Mouse (Mus musculus): Measurements from ENCODE around the gene Actl6b. TPM values are rescaled to one million over a fixed set of nuclear protein-coding genes. Genes with fewer than 3 reads are reported as not detected.

Gene Actl6b
- polyA plus RNA-seq, 1 experiment from 2014 or later: 204 TPM

DNA sequence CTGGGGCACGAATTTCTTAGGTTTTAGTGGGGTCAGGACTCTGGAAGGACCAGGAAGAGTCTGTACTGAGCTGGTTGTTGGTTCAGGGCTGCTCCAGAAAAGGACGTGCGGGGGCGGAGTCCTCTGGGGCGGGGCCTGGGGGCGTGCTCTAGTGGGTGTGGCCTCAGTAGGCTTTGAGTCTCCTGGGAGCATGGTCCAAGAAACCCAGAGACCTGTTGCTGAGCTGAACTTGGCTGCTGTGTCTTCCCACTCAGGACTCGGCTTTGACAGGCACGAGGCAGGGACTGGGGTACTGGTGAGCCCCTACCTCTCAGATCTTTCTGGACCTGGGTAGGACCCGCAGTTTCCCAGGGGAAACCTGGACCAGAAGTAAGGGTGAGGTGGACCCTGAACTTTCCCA is 16.3 kb downstream of the Actl6b start, which contains the start of gene Tfr2:
Tfr2 (plus strand) TSS at position 176 of the 400 bp plus-strand sequence.
- Histone ChIP-seq H3K9me3 (ENCODE audit: control insufficient read depth, low read length) (no peaks in the 10 kb centered on the region), H3K27me3 (ENCODE audit: control insufficient read depth, insufficient read depth, low read length) (no peaks in the 10 kb centered on the region), H3K4me2 (replicated peaks) (no peak within 1 kb of the TSS), H3K4me1 (replicated peaks; ENCODE audit: control insufficient read depth, insufficient read depth, low read length) (no peaks in the 10 kb centered on the region), H3K27ac (no peak within 1 kb of the TSS), H3K36me3 (replicated peaks; ENCODE audit: control insufficient read depth, insufficient read depth) (peaks cover 25% of the 10 kb centered on the region), H3K4me3 (replicated peaks; ENCODE audit: low read length) (no peak within 1 kb of the TSS), H3K9ac (no peak within 1 kb of the TSS)
- DNase-seq (ENCODE audit: low spot score) (no peak), ATAC-seq (ENCODE audit: low FRiP score) (no peak)
- WGBS: 35% methylated on average over 9 of the region's 9 CpGs

DNA sequence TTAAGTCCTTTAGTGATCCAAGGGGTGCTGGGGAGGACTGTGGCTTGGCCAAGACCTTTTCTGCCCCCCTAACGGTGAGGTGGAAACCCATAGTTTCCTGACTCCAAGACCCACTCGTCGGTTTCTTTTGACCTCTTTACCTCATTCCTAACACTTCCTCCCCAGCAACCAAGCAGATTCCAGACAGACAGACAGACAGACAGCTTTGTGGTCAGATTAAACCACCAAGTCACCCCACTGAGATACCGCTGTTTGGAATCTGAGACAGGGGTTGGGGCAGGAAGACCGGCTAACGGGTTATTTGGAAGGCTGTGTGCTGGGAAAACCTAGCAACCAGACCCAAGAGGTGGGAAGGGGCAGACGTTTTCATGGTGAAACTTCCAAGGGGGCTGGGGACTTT is 16.9 kb downstream of the Actl6b start:
- Histone ChIP-seq H3K27me3 (ENCODE audit: control insufficient read depth, insufficient read depth, low read length) (no peaks in the 10 kb centered on the region), H3K9me3 (ENCODE audit: control insufficient read depth, low read length) (no peaks in the 10 kb centered on the region), H3K27ac (no peak overlapping the region), H3K9ac (no peak overlapping the region), H3K4me2 (replicated peaks) (no peak overlapping the region), H3K36me3 (replicated peaks; ENCODE audit: control insufficient read depth, insufficient read depth) (peaks cover 20% of the 10 kb centered on the region), H3K4me1 (replicated peaks; ENCODE audit: control insufficient read depth, insufficient read depth, low read length) (no peaks in the 10 kb centered on the region), H3K4me3 (replicated peaks; ENCODE audit: low read length) (no peak overlapping the region)
- DNase-seq (ENCODE audit: low spot score) (no peak), ATAC-seq (ENCODE audit: low FRiP score) (no peak)
- 43% methylated on average over 7 of the region's 7 CpGs for WGBS

DNA sequence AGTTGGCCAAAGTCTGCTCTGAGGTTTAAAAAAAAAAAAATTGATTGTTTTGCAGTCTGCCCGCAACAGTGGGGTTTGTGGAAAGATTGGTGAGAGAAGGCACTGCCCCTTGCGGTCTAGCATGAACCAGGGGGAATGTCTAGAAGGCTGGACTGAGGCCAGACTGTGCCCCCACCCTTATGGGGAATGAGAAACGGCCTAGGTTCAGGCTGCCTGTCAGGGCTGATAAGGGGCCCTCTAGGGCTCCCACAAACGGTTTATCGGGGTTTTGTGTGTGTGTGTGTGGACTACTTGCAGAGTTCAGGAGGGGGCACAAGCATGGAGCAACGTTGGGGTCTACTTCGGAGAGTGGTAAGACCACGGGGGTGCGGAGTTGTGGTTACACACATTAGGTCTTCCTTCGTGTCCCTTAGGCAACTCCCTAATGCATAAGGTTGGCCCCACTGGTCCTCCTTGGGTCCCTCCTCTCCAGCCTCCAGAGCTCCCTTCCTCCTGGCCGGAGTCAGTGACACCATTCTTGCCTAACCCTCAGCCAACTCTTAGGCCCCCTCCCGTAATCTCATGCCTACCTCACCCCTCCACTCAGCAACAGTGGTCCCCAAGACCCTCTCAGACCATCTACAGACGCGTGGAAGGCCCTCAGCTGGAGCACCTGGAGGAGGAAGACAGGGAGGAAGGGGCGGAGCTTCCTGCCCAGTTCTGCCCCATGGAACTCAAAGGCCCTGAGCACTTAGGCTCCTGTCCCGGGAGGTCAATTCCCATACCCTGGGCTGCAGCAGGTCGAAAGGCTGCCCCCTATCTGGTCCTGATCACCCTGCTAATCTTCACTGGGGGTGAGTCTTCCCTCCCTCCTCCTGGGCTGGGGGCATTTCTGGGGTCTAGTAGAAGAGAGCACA is 17.6 kb downstream of the Actl6b start:
- no peak overlapping the region for H3K4me3 ChIP-seq (replicated peaks; ENCODE audit: low read length)
- H3K4me2 ChIP-seq (replicated peaks): no peak overlapping the region
- H3K36me3 ChIP-seq (replicated peaks; ENCODE audit: control insufficient read depth, insufficient read depth): peaks cover 14% of the 10 kb centered on the region
- H3K27me3 ChIP-seq (ENCODE audit: control insufficient read depth, insufficient read depth, low read length): no peaks in the 10 kb centered on the region
- no peak overlapping the region for H3K27ac ChIP-seq
- H3K9me3 ChIP-seq (ENCODE audit: control insufficient read depth, low read length): no peaks in the 10 kb centered on the region
- no peaks in the 10 kb centered on the region for H3K4me1 ChIP-seq (replicated peaks; ENCODE audit: control insufficient read depth, insufficient read depth, low read length)
- no peak for ATAC-seq (ENCODE audit: low FRiP score)
- DNase-seq (ENCODE audit: low spot score): no peak
- WGBS: 80% methylated on average over 17 of the region's 17 CpGs
- no peak overlapping the region for H3K9ac ChIP-seq

DNA sequence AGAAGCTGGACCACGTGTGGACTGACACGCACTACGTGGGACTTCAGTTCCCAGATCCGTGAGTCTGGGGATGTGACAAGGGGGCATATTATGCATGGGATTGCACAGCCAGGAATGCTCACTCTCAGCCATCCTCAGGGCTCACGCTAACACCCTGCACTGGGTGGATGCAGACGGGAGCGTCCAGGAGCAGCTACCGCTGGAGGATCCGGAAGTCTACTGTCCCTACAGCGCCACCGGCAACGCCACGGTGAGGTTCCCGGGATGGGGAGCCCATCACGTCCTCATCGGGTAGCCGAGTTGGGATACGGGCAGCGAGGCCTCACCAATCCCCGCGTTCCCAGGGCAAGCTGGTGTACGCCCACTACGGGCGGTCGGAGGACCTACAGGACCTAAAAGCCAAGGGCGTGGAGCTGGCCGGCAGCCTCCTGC is 21.2 kb downstream of the Actl6b start:
- 9% methylated on average over 27 of the region's 27 CpGs for WGBS
- Histone ChIP-seq H3K4me1 (replicated peaks; ENCODE audit: control insufficient read depth, insufficient read depth, low read length) (no peaks in the 10 kb centered on the region), H3K9me3 (ENCODE audit: control insufficient read depth, low read length) (no peaks in the 10 kb centered on the region), H3K36me3 (replicated peaks; ENCODE audit: control insufficient read depth, insufficient read depth) (no peaks in the 10 kb centered on the region), H3K4me3 (replicated peaks; ENCODE audit: low read length) (peak overlapping the region; percentile 17; the same call in 1 of the 2 replicates), H3K27me3 (ENCODE audit: control insufficient read depth, insufficient read depth, low read length) (no peaks in the 10 kb centered on the region), H3K4me2 (replicated peaks) (peak overlapping the region; percentile 45), H3K27ac (no peak overlapping the region), H3K9ac (peak overlapping the region; percentile 46)
- DNase-seq (ENCODE audit: low spot score): no peak
- no peak for ATAC-seq (ENCODE audit: low FRiP score)

DNA sequence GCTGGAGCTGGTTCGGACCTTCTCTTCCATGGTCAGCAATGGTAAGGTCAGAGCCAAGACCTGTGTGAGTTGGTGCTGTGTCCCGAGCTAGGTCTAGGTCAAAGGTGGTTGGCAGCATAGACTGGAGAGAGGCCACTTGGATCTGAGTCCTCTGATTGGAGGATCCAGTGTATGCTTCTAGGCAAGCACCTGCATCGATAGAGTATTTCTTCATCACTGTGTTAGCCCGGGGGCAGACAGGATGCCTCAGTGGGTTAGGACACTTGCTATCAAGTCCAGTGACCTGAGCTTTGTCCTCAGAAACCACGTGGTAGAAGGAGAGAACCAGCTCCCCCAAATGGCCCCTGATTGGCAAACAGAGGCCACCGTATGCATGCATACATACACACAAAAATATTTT is 26.9 kb downstream of the Actl6b start:
- 81% methylated on average over 6 of the region's 6 CpGs for WGBS
- H3K4me2 ChIP-seq (replicated peaks): no peak overlapping the region
- no peak overlapping the region for H3K4me3 ChIP-seq (replicated peaks; ENCODE audit: low read length)
- DNase-seq (ENCODE audit: low spot score): no peak
- no peaks in the 10 kb centered on the region for H3K36me3 ChIP-seq (replicated peaks; ENCODE audit: control insufficient read depth, insufficient read depth)
- no peak for ATAC-seq (ENCODE audit: low FRiP score)
- H3K27me3 ChIP-seq (ENCODE audit: control insufficient read depth, insufficient read depth, low read length): no peaks in the 10 kb centered on the region
- peaks cover 11% of the 10 kb centered on the region for H3K4me1 ChIP-seq (replicated peaks; ENCODE audit: control insufficient read depth, insufficient read depth, low read length)
- H3K9ac ChIP-seq: no peak overlapping the region
- H3K9me3 ChIP-seq (ENCODE audit: control insufficient read depth, low read length): no peaks in the 10 kb centered on the region
- H3K27ac ChIP-seq: no peak overlapping the region

DNA sequence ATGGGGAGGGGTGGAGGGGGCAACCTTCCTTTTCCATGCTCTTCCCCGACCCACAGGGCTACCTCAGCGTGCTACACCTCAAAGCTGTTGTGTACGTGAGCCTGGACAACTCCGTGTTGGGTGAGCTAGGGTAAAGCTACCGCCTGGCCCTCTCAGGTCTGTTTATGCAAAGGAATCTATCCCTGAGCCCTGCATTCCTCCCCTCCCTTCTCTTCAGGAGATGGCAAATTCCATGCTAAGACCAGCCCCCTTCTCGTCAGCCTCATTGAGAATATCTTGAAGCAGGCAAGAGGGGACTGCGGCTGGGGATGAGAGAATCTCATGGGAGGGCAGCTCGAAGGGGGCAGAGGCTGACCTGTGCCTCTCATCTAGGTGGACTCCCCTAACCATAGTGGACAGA is 29.4 kb downstream of the Actl6b start:
- 40% methylated on average over 8 of the region's 8 CpGs for WGBS
- Histone ChIP-seq H3K4me3 (replicated peaks; ENCODE audit: low read length) (peak overlapping the region; percentile 33; the same call in 1 of the 2 replicates), H3K9ac (peak overlapping the region; percentile 53), H3K9me3 (ENCODE audit: control insufficient read depth, low read length) (no peaks in the 10 kb centered on the region), H3K4me1 (replicated peaks; ENCODE audit: control insufficient read depth, insufficient read depth, low read length) (peaks cover 11% of the 10 kb centered on the region), H3K36me3 (replicated peaks; ENCODE audit: control insufficient read depth, insufficient read depth) (no peaks in the 10 kb centered on the region), H3K27me3 (ENCODE audit: control insufficient read depth, insufficient read depth, low read length) (no peaks in the 10 kb centered on the region), H3K27ac (no peak overlapping the region), H3K4me2 (replicated peaks) (peak overlapping the region; percentile 68)
- DNase-seq (ENCODE audit: low spot score): no peak
- ATAC-seq (ENCODE audit: low FRiP score): no peak

DNA sequence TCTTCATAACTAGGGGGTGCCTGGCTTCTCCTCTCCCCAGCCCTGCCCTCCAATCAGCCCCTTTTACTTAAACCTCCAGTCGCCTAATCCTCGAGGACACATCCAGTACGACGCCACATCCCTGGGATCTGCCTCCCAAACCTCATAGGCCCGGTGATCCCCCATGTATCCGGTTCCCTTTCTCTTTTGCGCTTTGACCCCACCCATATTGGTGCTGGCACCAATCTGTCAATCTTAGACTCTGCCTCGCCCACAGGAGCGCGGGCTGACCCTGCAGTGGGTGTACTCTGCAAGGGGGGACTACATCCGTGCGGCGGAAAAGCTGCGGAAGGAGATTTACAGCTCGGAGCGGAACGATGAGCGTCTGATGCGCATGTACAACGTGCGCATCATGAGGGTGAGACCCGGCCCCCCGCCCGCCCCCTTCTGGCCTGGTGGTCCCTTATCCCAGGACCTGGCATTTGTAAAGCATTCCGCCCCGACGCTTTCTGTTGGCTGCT is 30.4 kb downstream of the Actl6b start:
- peak; percentile 87 for ATAC-seq (ENCODE audit: low FRiP score)

DNA sequence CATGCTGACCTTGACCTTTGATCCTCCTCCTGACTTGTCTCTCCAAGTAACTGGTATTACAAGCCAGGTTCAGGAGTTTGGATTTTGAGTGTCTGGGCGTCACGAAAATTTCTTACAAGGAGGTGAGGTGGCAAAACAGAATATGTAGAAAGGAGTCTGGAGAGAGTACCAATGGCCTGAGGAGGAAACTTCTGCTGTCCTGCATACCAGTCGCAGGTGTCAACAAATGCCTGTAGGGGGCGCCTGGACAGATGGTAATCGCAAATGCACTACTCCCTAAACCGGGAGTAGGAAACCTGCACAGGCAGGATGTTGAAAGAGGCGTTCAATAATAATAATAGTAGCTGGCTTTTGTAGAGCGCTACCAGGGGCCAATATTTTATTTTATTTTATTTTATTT is 31.7 kb downstream of the Actl6b start:
- peaks cover 11% of the 10 kb centered on the region for H3K4me1 ChIP-seq (replicated peaks; ENCODE audit: control insufficient read depth, insufficient read depth, low read length)
- no peak overlapping the region for H3K27ac ChIP-seq
- H3K4me3 ChIP-seq (replicated peaks; ENCODE audit: low read length): no peak overlapping the region
- WGBS: 38% methylated on average over 8 of the region's 8 CpGs
- no peak overlapping the region for H3K4me2 ChIP-seq (replicated peaks)
- no peaks in the 10 kb centered on the region for H3K9me3 ChIP-seq (ENCODE audit: control insufficient read depth, low read length)
- H3K9ac ChIP-seq: no peak overlapping the region
- peak; percentile 66 for DNase-seq (ENCODE audit: low spot score)
- H3K27me3 ChIP-seq (ENCODE audit: control insufficient read depth, insufficient read depth, low read length): no peaks in the 10 kb centered on the region
- ATAC-seq (ENCODE audit: low FRiP score): no peak
- no peaks in the 10 kb centered on the region for H3K36me3 ChIP-seq (replicated peaks; ENCODE audit: control insufficient read depth, insufficient read depth)

More for the DNA sequence above, 30.4 kb downstream of the Actl6b start:
- peak overlapping the region; percentile 53 for H3K9ac ChIP-seq
- H3K27me3 ChIP-seq (ENCODE audit: control insufficient read depth, insufficient read depth, low read length): no peaks in the 10 kb centered on the region
- peaks cover 11% of the 10 kb centered on the region for H3K4me1 ChIP-seq (replicated peaks; ENCODE audit: control insufficient read depth, insufficient read depth, low read length)
- no peaks in the 10 kb centered on the region for H3K36me3 ChIP-seq (replicated peaks; ENCODE audit: control insufficient read depth, insufficient read depth)
- DNase-seq (ENCODE audit: low spot score): peak; percentile 81
- H3K9me3 ChIP-seq (ENCODE audit: control insufficient read depth, low read length): no peaks in the 10 kb centered on the region
- H3K4me2 ChIP-seq (replicated peaks): peak overlapping the region; percentile 68
- WGBS: 15% methylated on average over 27 of the region's 27 CpGs
- peak overlapping the region; percentile 74 for H3K27ac ChIP-seq
- H3K4me3 ChIP-seq (replicated peaks; ENCODE audit: low read length): peak overlapping the region; percentile 33

DNA sequence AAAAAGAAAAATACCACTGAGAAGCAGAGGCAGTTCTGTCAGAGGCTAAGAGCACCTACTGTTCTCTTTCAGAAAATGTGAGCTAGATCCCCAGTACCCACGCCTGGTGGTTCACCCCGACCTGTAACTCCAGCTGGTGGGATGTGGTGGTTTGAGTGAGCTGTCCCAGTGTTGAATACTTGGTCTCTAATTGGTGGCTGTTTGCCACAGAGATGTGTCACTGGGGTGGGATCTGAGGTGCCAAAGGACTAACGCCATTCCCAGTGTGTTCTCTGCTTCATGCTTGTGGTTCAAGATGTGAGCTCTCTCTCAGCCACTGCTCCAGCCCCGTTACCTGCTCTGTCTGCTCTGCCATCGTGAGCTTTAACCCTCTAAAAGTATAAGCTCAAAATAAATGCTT is 37.2 kb downstream of the Actl6b start:
- H3K4me1 ChIP-seq (replicated peaks; ENCODE audit: control insufficient read depth, insufficient read depth, low read length): no peaks in the 10 kb centered on the region
- H3K4me3 ChIP-seq (replicated peaks; ENCODE audit: low read length): no peak overlapping the region
- H3K9me3 ChIP-seq (ENCODE audit: control insufficient read depth, low read length): no peaks in the 10 kb centered on the region
- no peak overlapping the region for H3K9ac ChIP-seq
- 84% methylated on average over 5 of the region's 5 CpGs for WGBS
- no peaks in the 10 kb centered on the region for H3K36me3 ChIP-seq (replicated peaks; ENCODE audit: control insufficient read depth, insufficient read depth)
- ATAC-seq (ENCODE audit: low FRiP score): no peak
- H3K27ac ChIP-seq: no peak overlapping the region
- no peaks in the 10 kb centered on the region for H3K27me3 ChIP-seq (ENCODE audit: control insufficient read depth, insufficient read depth, low read length)
- no peak for DNase-seq (ENCODE audit: low spot score)
- H3K4me2 ChIP-seq (replicated peaks): no peak overlapping the region
